Mouse (Mus musculus) layer of hippocampus, postnatal 36 days (tissue): Measurements from ENCODE around the gene Mrps7. TPM values are rescaled to one million over a fixed set of nuclear protein-coding genes. Genes with fewer than 3 reads are reported as not detected.
"Not testable (repeated sequence)": the region's sequence is repeated elsewhere in the genome, so short reads cannot be mapped to it uniquely, and the experiment has no call there.

Experiments
- DNase-seq, 2 experiments: peaks; one replicate each; pipeline ENCODE4 v3.0.0; 2022
- total RNA-seq, 2 experiments: library from RNA; stranded (reverse); gene quantifications; 2 replicates each; pipeline ENCODE4 v1.2.3; 2021

Gene Mrps7
- total RNA-seq, 2 experiments from 2014 or later: 48.8 to 61.3 TPM

- no peak for DNase-seq
Observed at GRCm38 (mm10) chr11:115629734-115630531, 26.2 kb downstream of the Mrps7 start.

GRCm38 (mm10) chr11:115630532-115631504, 27.1 kb downstream of the Mrps7 start:
- no peak for DNase-seq

GRCm38 (mm10) chr11:115631505-115631890, 27.8 kb downstream of the Mrps7 start:
- no peak for DNase-seq

GRCm38 (mm10) chr11:115632247-115632646, 28.5 kb downstream of the Mrps7 start:
- no peak for DNase-seq

- no peak for DNase-seq
Observed at GRCm38 (mm10) chr11:115632862-115633261, 29.1 kb downstream of the Mrps7 start.

GRCm38 (mm10) chr11:115634109-115634508, 30.4 kb downstream of the Mrps7 start:
- no peak for DNase-seq

- no peak for DNase-seq
Observed at GRCm38 (mm10) chr11:115635041-115635440, 31.3 kb downstream of the Mrps7 start.

- no peak for DNase-seq
Observed at GRCm38 (mm10) chr11:115635484-115635883, 31.8 kb downstream of the Mrps7 start.

- DNase-seq: no peak
Observed at GRCm38 (mm10) chr11:115636960-115637359, 33.2 kb downstream of the Mrps7 start.

GRCm38 (mm10) chr11:115638498-115639409, 35.0 kb downstream of the Mrps7 start:
- DNase-seq: no peak

GRCm38 (mm10) chr11:115639540-115639939, 35.8 kb downstream of the Mrps7 start:
- no peak for DNase-seq

- DNase-seq: no peak
Observed at GRCm38 (mm10) chr11:115640311-115640828, 36.6 kb downstream of the Mrps7 start.

- DNase-seq: no peak
Observed at GRCm38 (mm10) chr11:115640978-115641663, 37.4 kb downstream of the Mrps7 start.

- DNase-seq: no peak
Observed at GRCm38 (mm10) chr11:115641664-115642036, 37.9 kb downstream of the Mrps7 start.

GRCm38 (mm10) chr11:115642705-115643104, 39.0 kb downstream of the Mrps7 start:
- DNase-seq: no peak

GRCm38 (mm10) chr11:115643265-115643664, 39.5 kb downstream of the Mrps7 start:
- DNase-seq: no peak

- no peak for DNase-seq
Observed at GRCm38 (mm10) chr11:115644308-115644707, 40.6 kb downstream of the Mrps7 start.

- DNase-seq: not testable (repeated sequence)
Observed at GRCm38 (mm10) chr11:115645498-115645897, 41.8 kb downstream of the Mrps7 start.

- DNase-seq: no peak
Observed at GRCm38 (mm10) chr11:115646439-115646838, 42.7 kb downstream of the Mrps7 start.

- no peak for DNase-seq
Observed at GRCm38 (mm10) chr11:115647459-115647858, 43.7 kb downstream of the Mrps7 start.

GRCm38 (mm10) chr11:115649706-115650105, 46.0 kb downstream of the Mrps7 start:
- DNase-seq: peak; percentile 44 to 49
